Mouse (Mus musculus): ENCODE measurements around the gene Zfp992. TPM values are rescaled to one million over a fixed set of nuclear protein-coding genes. Genes with fewer than 3 reads are reported as not detected.
"Not testable (repeated sequence)": the region's sequence is repeated elsewhere in the genome, so short reads cannot be mapped to it uniquely, and the experiment has no call there.

The Zfp992 gene
- total RNA-seq, 1 experiment from 2014 or later = 4.7 TPM

DNA sequence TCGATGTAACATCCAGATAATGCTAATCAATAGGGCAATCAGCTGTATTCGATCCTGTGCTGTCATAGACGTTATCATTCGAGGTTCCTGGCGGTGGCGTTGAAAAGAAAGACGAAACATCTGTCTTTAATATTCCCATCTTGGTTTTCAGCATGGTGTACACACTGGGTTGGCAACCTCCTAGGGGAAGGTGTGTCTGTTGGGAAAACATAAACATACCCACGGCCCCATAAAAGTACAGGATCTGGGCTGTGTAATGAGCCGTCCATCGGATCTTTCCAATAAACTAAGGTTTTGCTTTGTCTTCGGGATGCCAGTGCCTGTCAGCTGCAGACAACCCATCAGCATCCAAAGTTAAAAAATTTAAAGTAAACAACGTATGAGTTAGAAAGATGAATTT is 21.2 kb downstream of the Zfp992 start:
- not testable (repeated sequence) for ATAC-seq (ENCODE audit: extremely low read depth, insufficient number of reproducible peaks, low FRiP score, poor library complexity, severe bottlenecking)

DNA sequence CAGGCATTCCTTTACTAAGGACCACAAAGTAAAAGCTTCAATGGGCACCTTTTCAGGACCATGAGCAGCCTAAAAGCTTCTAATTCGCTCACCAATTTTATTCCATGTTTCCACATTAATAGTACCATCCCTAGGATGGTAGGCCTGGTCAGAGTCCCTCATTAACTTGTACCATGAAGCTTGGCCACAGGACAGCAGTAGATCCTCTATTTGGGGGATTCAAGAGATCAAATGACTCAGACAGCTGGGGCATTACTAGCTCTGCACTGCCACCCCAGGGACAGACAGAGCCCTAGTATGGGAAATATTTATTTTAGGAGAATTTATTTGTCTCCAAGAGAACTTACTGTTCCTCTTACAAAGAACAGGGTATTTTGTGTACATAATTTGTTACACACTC is 25.4 kb downstream of the Zfp992 start:
- ATAC-seq (ENCODE audit: extremely low read depth, insufficient number of reproducible peaks, low FRiP score, poor library complexity, severe bottlenecking) = not testable (repeated sequence)

DNA sequence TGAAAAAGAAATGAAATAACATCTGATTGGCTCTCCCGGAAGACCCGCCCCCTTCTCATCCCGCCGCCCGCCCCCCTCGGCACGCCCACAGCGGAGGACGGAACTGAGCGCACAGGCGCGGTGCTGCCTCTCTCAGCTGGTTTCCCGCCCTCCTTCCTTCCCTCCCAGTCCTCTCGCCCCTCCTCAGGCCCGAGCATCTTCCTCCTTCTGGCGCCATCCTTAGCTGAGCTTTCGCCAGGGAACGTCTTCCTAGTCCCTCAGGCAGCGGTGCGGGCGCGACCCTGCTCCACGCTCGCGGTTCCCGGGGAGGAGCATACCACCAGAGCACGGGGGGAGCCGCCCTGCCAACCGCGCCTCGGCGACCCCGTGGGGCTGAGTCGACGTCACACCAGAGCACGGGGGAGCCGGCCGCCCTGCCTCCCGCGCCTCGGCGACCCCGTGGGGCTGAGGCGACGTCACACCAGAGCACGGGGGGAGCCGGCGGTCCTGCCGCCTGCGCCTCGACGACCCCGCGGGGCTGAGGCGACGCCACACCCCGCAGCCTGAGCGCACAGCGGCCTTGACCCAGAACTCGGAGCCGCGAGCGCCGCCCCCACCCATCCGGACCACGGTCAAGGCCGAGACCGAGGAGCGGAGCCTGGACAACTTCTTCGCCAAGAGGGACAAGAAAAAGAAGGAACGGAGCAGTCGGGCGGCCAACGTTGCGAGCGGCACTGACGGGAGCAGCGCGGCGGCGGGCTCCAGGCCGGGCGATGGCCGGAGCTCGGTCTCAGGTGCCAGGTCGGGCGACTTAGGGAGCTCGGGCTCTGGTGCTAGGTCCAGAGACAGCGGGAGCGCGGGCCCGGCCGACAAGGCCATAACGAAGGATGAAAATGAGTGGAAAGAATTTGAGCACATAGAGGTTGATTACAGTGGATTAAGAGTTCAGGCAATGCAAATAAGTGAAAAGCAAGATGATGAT is 26.2 kb downstream of the Zfp992 start:
- peak; percentile 50 for ATAC-seq (ENCODE audit: extremely low read depth, insufficient number of reproducible peaks, low FRiP score, poor library complexity, severe bottlenecking)

DNA sequence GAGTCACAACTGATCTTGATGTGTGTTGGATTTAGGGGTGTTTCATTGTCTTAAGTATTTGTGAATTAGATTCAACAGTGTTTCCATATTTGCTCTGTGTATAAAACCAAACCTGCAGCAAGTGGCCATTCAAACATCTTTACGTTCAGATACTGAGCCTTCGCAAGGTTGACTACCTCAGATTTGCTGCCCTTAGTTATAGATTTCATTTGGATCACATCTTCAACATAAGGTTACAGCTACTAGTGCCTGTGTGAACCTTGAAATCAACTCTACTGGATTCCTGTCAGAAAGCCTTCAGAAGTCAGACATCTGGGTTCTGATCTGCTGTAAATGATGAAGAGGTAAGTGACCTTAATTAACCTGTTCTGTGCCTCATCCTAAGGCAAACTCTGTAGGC is 27.4 kb downstream of the Zfp992 start:
- not testable (repeated sequence) for ATAC-seq (ENCODE audit: extremely low read depth, insufficient number of reproducible peaks, low FRiP score, poor library complexity, severe bottlenecking)

DNA sequence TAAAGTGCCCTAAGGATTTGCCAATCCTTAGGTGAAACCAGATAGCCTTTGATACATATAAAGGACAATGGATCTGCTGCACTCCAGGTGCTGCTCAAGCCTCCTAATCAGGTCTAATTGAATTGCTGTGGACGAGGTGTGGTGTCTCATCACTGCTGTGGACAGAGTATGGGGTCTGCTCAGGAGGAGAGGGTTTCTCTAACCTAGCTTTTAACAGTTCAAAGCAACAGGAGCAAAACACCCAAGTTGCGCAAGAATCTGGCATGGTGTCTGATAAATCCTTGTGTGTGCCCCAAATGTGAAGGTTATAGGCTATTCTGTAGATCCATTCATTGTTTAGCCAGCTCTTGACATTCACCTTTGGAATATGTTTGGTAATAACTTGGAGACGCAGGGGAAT is 28.1 kb downstream of the Zfp992 start:
- ATAC-seq (ENCODE audit: extremely low read depth, insufficient number of reproducible peaks, low FRiP score, poor library complexity, severe bottlenecking) = not testable (repeated sequence)

DNA sequence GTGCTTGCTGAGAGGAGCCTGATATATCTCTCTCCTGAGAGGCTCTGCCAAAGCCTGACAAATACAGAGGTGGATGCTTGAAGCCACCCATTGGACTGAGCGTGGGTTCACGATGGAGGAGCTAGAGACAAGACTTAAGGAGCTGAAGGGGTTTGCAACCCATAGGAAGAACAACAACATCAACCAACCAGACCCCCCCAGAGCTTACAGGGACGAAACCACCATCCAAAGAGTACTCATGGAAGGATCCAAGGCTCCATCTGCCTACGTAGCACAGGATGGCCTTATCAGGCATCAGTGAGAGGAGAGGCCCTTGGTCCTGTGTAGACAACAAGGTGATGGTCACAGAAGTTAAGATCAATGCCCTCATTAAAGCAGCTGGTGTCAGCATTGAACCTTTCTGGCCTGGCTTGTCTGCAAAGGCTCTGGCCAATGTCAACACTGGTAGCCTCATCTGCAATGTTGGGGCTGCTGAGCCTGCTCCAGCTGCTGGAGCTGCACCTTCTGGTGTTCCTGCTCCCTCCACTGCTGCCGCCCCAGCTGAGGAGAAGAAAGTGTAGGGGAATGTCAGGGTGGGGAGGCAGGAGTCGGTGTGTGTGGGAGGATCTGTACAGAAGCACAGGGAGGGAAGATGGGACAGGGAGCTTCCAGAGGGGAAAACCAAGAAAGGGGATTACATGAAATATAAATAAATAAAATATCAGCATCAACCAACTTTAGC is 31.7 kb downstream of the Zfp992 start:
- peak; percentile 21; the same call in 1 of the 2 replicates for ATAC-seq (ENCODE audit: extremely low read depth, insufficient number of reproducible peaks, low FRiP score, poor library complexity, severe bottlenecking)

DNA sequence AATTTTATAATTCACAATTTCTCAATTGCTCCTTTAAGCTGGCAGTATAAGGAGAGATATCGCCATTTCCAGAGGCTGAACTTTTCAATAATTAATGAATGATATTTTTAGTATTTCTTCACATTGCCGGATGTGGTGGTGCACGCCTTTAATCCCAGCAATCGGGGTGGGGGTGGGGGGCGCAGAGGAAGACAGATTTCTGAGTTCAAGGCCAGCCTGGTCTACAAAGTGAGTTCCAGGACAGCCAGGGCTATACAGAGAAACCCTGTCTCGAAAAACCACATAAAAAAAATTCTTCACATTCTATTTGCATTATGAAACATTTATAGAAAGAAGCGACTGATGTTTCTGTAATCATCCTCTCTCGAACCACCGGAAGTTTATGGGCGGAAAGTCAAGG is 33.7 kb downstream of the Zfp992 start:
- ATAC-seq (ENCODE audit: extremely low read depth, insufficient number of reproducible peaks, low FRiP score, poor library complexity, severe bottlenecking) = not testable (repeated sequence)

DNA sequence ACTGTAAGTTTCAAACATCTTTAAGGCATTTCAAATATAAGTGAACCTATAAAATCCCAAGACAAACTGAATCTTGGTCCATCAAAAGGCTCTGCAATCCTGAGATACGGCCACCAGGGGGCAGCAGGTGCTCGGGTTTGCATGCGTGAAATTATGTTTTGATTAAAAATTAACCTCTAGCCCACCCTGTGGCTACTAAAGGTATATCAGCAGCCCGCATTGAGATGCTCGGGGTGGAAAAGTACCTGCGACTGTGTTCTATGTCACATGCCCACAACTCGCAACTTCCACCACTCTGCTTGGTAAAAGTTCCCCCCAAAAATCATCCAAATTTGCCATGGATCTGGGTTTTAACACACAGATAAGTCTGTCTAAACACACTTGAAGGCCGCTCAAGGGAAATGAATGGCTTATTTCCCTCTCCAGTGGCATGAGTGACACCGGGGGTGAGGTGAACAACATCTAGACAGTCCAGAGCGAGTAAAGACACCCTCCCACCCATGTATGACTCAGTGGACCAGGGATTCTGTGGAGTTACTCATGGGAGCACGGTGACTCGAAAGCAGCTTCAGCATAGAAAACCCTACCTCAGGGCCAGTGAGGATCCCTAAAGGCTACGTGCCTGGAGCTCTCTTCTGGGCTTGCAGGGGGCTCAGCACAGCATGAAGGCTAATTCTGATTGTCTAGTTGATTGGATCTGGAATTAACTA is 34.9 kb downstream of the Zfp992 start:
- ATAC-seq (ENCODE audit: extremely low read depth, insufficient number of reproducible peaks, low FRiP score, poor library complexity, severe bottlenecking) = peak; percentile 14

DNA sequence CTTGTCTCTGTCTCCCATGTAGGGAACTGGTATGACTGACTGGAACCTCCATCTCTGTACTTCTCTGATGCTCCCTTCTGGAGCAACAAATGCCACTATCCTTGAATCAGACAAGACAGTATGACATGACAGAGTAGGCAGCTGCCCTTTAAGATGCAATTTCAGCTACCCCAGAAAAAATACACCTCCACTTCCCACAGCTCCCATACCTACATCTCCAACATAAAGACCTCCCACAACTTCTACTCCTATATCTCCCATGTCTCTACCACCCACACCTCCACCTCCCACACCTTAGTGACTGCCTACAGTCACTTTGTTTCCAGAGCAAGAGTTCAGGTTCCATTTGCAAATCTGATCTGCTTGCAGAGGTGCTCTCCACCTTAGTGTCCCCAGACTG is 35.9 kb downstream of the Zfp992 start:
- not testable (repeated sequence) for ATAC-seq (ENCODE audit: extremely low read depth, insufficient number of reproducible peaks, low FRiP score, poor library complexity, severe bottlenecking)

DNA sequence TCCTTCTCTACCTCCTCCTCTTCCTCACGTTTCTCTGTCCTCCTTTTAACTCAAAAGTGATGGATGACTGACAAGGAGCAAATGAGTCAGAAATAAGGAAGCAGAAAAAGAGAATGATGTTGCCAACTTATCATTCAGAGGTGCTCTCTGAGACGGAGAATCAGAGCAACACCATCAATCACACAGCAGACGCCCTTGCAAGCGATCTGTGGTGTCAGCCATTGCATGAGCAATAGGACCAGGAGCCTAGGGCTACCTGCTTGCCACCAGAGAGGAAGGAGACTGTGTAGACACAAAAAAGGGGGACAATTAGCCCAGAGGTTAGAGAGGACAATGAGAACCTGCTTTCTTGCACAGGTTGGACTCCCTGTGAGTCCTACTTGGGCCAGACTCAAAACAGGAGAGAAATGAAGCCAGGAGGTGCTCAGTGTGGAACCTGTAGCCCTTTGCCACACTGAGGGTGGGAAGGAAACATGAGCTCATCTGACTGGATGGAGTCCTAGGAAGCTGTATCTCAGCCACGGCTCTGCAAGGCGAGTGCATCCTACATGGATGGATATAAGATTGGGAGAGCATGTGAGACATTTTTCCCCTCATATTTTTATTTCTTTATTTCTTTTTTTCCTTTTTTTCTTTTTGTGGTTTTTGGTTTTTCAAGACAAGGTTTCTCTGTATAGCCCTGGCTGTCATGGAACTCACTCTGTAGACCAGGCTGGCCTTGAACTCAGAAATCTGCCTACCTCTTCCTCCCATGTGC is 36.5 kb downstream of the Zfp992 start:
- ATAC-seq (ENCODE audit: extremely low read depth, insufficient number of reproducible peaks, low FRiP score, poor library complexity, severe bottlenecking) = not testable (repeated sequence)

DNA sequence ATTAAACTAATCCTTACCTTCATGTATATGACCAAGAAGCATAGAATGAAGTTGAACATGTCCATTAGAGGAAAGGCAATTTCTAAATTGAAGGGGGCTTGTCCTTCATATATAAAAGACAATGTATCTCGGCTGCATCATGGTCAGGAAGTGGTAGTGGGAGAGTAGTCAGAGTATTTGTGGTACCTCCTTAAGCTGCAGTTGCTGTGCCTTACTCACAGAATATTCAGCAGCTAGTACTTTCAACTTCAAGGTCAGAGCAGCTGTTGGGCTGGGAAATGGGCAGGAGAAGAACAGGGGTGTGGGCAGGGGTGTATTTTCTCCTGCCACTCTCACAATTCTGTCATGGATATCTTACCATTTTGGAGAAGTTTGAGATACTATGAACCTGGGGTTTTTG is 37.9 kb downstream of the Zfp992 start:
- ATAC-seq (ENCODE audit: extremely low read depth, insufficient number of reproducible peaks, low FRiP score, poor library complexity, severe bottlenecking) = peak; percentile 22

DNA sequence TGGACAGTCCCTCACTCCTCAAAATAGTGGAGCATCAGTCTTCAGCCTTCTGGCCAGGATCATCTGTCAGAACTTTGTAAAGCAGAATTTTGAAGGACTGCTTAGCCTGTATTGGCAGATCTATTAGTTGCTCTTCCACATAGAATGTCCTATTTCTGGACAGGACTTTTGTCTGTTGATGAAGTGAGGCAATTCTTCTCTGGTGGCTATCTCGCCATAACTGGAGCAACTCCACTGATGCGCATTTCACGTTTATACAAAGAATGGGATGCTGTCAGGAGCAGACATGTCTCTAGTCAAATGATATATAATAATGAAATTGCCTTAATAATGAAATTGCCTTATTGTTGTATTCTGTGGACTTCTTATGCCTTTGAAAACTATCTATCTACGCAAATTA is 40.4 kb downstream of the Zfp992 start:
- ATAC-seq (ENCODE audit: extremely low read depth, insufficient number of reproducible peaks, low FRiP score, poor library complexity, severe bottlenecking) = not testable (repeated sequence)

DNA sequence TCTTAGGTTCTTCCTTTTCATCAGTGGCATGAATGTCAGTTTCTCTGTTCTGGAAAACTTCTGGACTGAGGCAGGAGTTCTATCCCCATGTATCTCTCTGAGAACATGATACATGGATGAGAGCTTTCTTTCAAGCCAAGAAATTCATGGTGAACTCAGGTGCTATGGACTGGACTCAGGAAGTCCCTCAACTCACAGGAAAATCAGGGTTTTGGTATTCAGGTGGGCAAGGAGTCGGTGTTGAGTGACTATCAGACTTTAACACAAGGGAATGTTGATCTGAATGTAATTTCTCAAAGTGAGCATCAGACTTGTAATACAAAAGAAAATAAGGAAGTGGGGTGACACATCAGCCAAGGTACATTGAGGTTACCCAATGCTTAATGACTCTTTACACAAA is 43.2 kb downstream of the Zfp992 start:
- 0 out of 2 replicates have a peak, but pooled peaks have one; percentile 28 for ATAC-seq (ENCODE audit: extremely low read depth, insufficient number of reproducible peaks, low FRiP score, poor library complexity, severe bottlenecking)

DNA sequence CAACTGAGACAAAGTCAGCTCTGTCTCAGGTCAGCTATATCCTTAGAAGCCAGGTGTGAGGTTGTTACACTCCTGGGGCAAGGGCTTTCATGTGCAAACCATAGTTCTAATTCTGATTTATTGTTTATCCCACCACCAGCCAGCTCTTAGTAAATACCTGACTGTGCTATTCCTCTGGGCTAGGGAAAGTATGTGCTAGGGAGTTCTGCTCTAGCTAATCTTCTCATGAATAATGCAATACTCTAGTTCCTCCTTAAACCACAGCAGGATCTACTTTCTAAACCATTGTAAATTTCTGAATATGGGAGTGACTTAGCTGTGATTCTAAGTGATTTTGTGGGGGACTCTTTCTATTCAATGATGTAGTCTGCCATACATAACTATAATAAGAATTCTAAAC is 43.6 kb downstream of the Zfp992 start:
- ATAC-seq (ENCODE audit: extremely low read depth, insufficient number of reproducible peaks, low FRiP score, poor library complexity, severe bottlenecking) = no peak

DNA sequence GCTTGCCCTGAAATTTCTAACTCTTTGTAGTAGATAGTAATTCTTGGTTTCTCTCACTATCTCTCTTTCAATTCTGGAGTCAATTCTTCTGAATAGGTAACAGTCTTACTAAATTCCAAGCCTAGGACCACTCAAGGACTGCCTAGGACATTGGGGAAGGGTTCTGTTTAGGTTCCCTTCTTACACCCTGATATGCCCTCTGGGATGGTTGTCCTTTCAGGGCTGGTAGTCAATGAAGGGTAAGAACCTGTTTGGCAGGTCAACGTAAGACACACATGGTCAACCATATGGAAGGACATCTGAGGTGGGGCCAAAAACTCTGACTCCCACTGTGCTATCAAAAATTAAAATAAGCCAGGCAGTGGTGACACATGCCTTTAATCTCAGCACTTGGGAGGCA is 44.0 kb downstream of the Zfp992 start:
- no peak for ATAC-seq (ENCODE audit: extremely low read depth, insufficient number of reproducible peaks, low FRiP score, poor library complexity, severe bottlenecking)

DNA sequence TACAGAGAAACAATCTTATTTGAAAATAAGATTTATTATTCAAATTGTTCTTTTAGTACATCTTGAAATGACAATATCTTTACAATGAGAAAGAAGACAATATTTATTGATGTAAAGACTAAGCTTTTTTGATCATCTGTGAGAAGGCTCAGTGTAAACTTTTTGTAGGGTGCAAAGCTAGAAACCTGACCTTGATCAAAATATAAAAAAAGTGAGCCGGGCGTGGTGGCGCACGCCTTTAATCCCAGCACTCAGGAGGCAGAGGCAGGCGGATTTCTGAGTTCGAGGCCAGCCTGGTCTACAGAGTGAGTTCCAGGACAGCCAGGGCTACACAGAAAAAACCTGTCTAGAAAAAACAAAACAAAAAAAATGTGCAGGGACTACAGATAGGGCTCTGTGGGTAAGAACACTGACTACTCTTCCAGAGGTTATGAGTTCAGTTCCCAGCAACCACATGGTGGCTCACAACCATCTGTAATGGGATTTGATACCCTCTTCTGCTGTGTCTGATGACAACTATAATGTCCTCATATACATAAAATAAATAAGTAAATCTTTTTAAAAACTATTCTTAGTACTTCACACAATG is 44.6 kb downstream of the Zfp992 start:
- not testable (repeated sequence) for ATAC-seq (ENCODE audit: extremely low read depth, insufficient number of reproducible peaks, low FRiP score, poor library complexity, severe bottlenecking)

DNA sequence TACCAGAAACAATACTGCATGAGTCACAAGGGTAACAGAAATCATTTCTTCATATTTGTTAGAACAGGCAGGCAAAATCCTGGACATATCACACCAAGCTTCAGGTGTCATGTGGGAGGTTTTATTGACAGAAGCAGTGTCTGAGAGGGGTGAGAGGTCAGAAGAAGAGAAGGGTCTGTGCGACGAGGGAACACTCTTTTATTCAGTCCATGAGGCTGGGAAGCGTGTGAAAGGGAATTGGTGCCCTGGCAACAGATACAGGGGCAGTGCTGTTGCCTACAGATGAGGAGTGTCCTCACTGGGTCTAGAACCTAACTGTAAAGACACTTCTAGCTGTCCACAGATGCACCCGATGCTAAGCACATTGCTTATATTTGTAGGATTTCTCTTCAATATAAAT is 46.2 kb downstream of the Zfp992 start:
- ATAC-seq (ENCODE audit: extremely low read depth, insufficient number of reproducible peaks, low FRiP score, poor library complexity, severe bottlenecking) = peak; percentile 14; the same call in 1 of the 2 replicates

DNA sequence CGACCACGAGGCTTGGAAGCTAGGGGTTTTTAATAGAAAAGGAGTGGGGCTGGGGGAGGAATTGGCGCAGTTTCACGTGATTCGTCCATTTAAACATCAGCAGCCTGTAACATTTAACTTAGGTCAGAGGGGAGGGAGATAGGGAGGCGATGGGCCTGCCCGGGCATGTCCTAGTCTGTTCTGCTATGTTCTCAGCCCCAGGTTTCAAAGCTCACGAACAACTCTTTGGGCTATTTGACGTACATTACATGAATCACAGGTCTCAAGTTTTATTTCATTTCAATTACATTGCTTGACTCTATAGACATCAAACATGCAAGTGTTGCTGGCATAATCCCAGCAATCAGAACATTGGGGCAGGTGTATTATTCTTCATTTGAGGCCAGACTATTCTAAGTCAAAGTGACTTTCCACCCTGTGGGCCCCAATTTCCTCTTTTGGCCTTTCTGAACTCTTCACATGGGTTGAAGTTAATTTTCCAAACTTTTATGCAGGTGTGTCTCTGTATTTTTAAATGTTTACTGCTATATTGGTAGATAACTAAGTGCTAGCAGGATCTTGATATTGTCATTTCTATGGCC is 49.0 kb downstream of the Zfp992 start:
- not testable (repeated sequence) for ATAC-seq (ENCODE audit: extremely low read depth, insufficient number of reproducible peaks, low FRiP score, poor library complexity, severe bottlenecking)

Measured in neutrophil, adult 5-6 weeks (primary cell).